Mouse (Mus musculus) stomach, postnatal 0 days (tissue): ENCODE measurements around the gene Mlkl.
A peak's percentile ranks its signal among the peaks of the same experiment; 100 is the strongest.

Experiments used
- CTCF ChIP-seq: IDR thresholded peaks from 2 replicates; pipeline ENCODE4 v1.5.1; 2016; ENCODE audit warnings: antibody characterized with exemption, low read depth, mild to moderate bottlenecking, moderate library complexity
- EP300 ChIP-seq: optimal IDR thresholded peaks from 2 replicates; pipeline ENCODE3; 2016; ENCODE audit warnings: antibody characterized with exemption

DNA sequence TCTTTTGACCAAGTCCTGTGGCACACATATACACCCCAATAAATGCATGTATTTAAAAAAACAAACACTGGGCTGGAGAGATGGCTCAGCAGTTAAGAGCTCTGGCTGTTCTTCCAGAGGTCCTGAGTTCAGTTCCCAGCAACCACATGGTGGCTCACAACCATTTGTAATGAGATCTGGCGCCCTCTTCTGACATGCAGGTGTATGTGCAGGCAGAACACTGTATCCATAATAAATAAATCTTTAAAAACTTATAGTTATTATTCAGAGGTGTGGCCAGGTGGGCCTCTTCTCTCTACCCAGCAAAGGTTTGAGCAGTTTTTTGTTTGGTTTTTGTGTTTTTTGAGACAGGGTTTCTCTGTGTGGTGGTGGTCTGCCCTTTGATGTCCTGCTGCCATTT lies 20.9 kb upstream of the Mlkl start:
- peak; percentile 39 for TF ChIP-seq CTCF
- TF ChIP-seq EP300: no peak
